Mouse (Mus musculus) liver, embryonic 12.5 days (tissue): ENCODE measurements around the gene Haus6. TPM values are rescaled to one million over a fixed set of nuclear protein-coding genes. Genes with fewer than 3 reads are reported as not detected.

Experiments
- ATAC-seq: fragments of 200-750 bp; cut with Nextera tagmentation; 2 replicates; pipeline ENCODE4 v1.8.0; 2017; ENCODE audit warnings: moderate number of reproducible peaks, mild to moderate bottlenecking, moderate library complexity
- H3K27ac ChIP-seq: fragments of 300-500 bp; sonication (generic); 2 replicates; pipeline ENCODE4 v1.5.1; 2016; ENCODE audit warnings: mild to moderate bottlenecking
- H3K27me3 ChIP-seq: fragments of 300-500 bp; sonication (generic); replicated peaks from 2 replicates; pipeline ENCODE4 v1.6.1; 2016; ENCODE audit warnings: mild to moderate bottlenecking, moderate library complexity
- H3K36me3 ChIP-seq: fragments of 300-500 bp; sonication (generic); 2 replicates; pipeline ENCODE4 v1.6.1; 2016; ENCODE audit warnings: mild to moderate bottlenecking, moderate library complexity
- H3K4me1 ChIP-seq: fragments of 300-500 bp; sonication (generic); 2 replicates; pipeline ENCODE4 v1.6.1; 2016
- H3K4me2 ChIP-seq: fragments of 300-500 bp; sonication (generic); 2 replicates; pipeline ENCODE4 v1.6.1; 2016; ENCODE audit warnings: mild to moderate bottlenecking, moderate library complexity
- H3K4me3 ChIP-seq: fragments of 300-500 bp; sonication (generic); 2 replicates; pipeline ENCODE4 v1.5.1; 2016; ENCODE audit warnings: mild to moderate bottlenecking, moderate library complexity
- H3K9ac ChIP-seq: fragments of 300-500 bp; sonication (generic); 2 replicates; pipeline ENCODE4 v1.6.1; 2016; ENCODE audit warnings: mild to moderate bottlenecking, moderate library complexity
- H3K9me3 ChIP-seq: fragments of 300-500 bp; sonication (generic); replicated peaks from 2 replicates; pipeline ENCODE4 v1.6.1; 2016; ENCODE audit warnings: mild to moderate bottlenecking, moderate library complexity
- WGBS: fragments of 180-500 bp; shearing (Covaris S2); methylation state at CpG from one replicate; pipeline ENCODE4 v1.1.7; 2016; ENCODE audit not compliant: insufficient replicate concordance; 5-methylcytosine and 5-hydroxymethylcytosine counted together
- polyA plus RNA-seq: library from polyadenylated mRNA; unstranded; fragments of >200 nt; fragmentation: Nextera tagmentation; extraction: Ambion mirVana; gene quantifications from 2 replicates; pipeline ENCODE4 v1.2.1, GENCODE M21; 2016

The Haus6 gene
- polyA plus RNA-seq, 1 experiment from 2014 or later: 20.4 TPM

- 76% methylated on average over 3 of the region's 3 CpGs for WGBS
- Histone ChIP-seq H3K27me3 (0 out of 2 replicates have a peak, but pooled peaks cover 12% of the 10 kb centered on the region), H3K27ac (no peak overlapping the region), H3K9me3 (no peaks in the 10 kb centered on the region), H3K9ac (no peak overlapping the region), H3K4me2 (no peak overlapping the region), H3K4me3 (no peak overlapping the region), H3K36me3 (no peaks in the 10 kb centered on the region), H3K4me1 (peaks cover 8% of the 10 kb centered on the region)
- no peak for ATAC-seq
These were observed 50.8 kb downstream of the Haus6 start for GRCm38 (mm10) chr4:86561061-86561460.

- WGBS: 58% methylated on average over 4 of the region's 4 CpGs
- ATAC-seq: no peak
These were observed 52.8 kb downstream of the Haus6 start for GRCm38 (mm10) chr4:86559006-86559405.

GRCm38 (mm10) chr4:86558228-86558627 lies 53.6 kb downstream of the Haus6 start, which contains the start of gene Saxo1:
Gene Saxo1, minus strand, starts transcription at chr4:86558328.
- Histone ChIP-seq H3K27ac (no peak within 1 kb of the TSS), H3K27me3 (0 out of 2 replicates have a peak, but pooled peaks cover 12% of the 10 kb centered on the region), H3K4me1 (no peaks in the 10 kb centered on the region), H3K4me3 (no peak within 1 kb of the TSS), H3K9ac (no peak within 1 kb of the TSS), H3K36me3 (no peaks in the 10 kb centered on the region), H3K4me2 (no peak within 1 kb of the TSS), H3K9me3 (no peaks in the 10 kb centered on the region)
- ATAC-seq: no peak
- WGBS: 73% methylated on average over 7 of the region's 7 CpGs

More at GRCm38 (mm10) chr4:86559006-86559405, 52.8 kb downstream of the Haus6 start:
- Histone ChIP-seq H3K4me3 (no peak overlapping the region), H3K4me2 (no peak overlapping the region), H3K4me1 (no peaks in the 10 kb centered on the region), H3K9me3 (no peaks in the 10 kb centered on the region), H3K36me3 (no peaks in the 10 kb centered on the region), H3K9ac (no peak overlapping the region), H3K27ac (no peak overlapping the region), H3K27me3 (0 out of 2 replicates have a peak, but pooled peaks cover 12% of the 10 kb centered on the region)

- H3K27me3 ChIP-seq: 0 out of 2 replicates have a peak, but pooled peaks cover 12% of the 10 kb centered on the region
- H3K27ac ChIP-seq: no peak overlapping the region
- no peak overlapping the region for H3K4me3 ChIP-seq
- H3K36me3 ChIP-seq: no peaks in the 10 kb centered on the region
- H3K4me1 ChIP-seq: no peaks in the 10 kb centered on the region
- H3K4me2 ChIP-seq: no peak overlapping the region
- no peak for ATAC-seq
- no peaks in the 10 kb centered on the region for H3K9me3 ChIP-seq
- no peak overlapping the region for H3K9ac ChIP-seq
- WGBS: 74% methylated on average over 7 of the region's 7 CpGs
These were observed 54.5 kb downstream of the Haus6 start for GRCm38 (mm10) chr4:86557371-86557770.

GRCm38 (mm10) chr4:86555035-86555707 lies 56.7 kb downstream of the Haus6 start:
- 20% methylated on average over 6 of the region's 6 CpGs for WGBS

GRCm38 (mm10) chr4:86548332-86548731 lies 63.5 kb downstream of the Haus6 start:
- Histone ChIP-seq H3K27me3 (no peaks in the 10 kb centered on the region), H3K9ac (no peak overlapping the region), H3K36me3 (no peaks in the 10 kb centered on the region), H3K4me3 (no peak overlapping the region), H3K4me1 (no peaks in the 10 kb centered on the region), H3K4me2 (no peak overlapping the region), H3K27ac (no peak overlapping the region), H3K9me3 (no peaks in the 10 kb centered on the region)
- whole genome bisulfite sequencing: 40% methylated on average over 9 of the region's 9 CpGs
- no peak for ATAC-seq

More at GRCm38 (mm10) chr4:86555035-86555707, 56.7 kb downstream of the Haus6 start:
- H3K4me3 ChIP-seq: no peak overlapping the region
- H3K36me3 ChIP-seq: no peaks in the 10 kb centered on the region
- H3K4me1 ChIP-seq: no peaks in the 10 kb centered on the region
- no peak for ATAC-seq
- no peak overlapping the region for H3K9ac ChIP-seq
- 0 out of 2 replicates have a peak, but pooled peaks cover 12% of the 10 kb centered on the region for H3K27me3 ChIP-seq
- H3K4me2 ChIP-seq: no peak overlapping the region
- H3K27ac ChIP-seq: no peak overlapping the region
- H3K9me3 ChIP-seq: no peaks in the 10 kb centered on the region

- no peaks in the 10 kb centered on the region for H3K27me3 ChIP-seq
- 48% methylated on average over 5 of the region's 5 CpGs for WGBS
- H3K4me2 ChIP-seq: no peak overlapping the region
- no peaks in the 10 kb centered on the region for H3K36me3 ChIP-seq
- no peaks in the 10 kb centered on the region for H3K4me1 ChIP-seq
- no peaks in the 10 kb centered on the region for H3K9me3 ChIP-seq
- ATAC-seq: no peak
- H3K27ac ChIP-seq: no peak overlapping the region
- no peak overlapping the region for H3K4me3 ChIP-seq
- H3K9ac ChIP-seq: no peak overlapping the region
These were observed 66.2 kb downstream of the Haus6 start for GRCm38 (mm10) chr4:86545615-86546014.

- Histone ChIP-seq H3K27ac (no peak overlapping the region), H3K27me3 (no peaks in the 10 kb centered on the region), H3K9me3 (no peaks in the 10 kb centered on the region), H3K4me3 (no peak overlapping the region), H3K4me1 (no peaks in the 10 kb centered on the region), H3K36me3 (no peaks in the 10 kb centered on the region), H3K9ac (no peak overlapping the region), H3K4me2 (no peak overlapping the region)
- WGBS: 71% methylated on average over 3 of the region's 3 CpGs
- ATAC-seq: no peak
These were observed 67.9 kb downstream of the Haus6 start for GRCm38 (mm10) chr4:86543999-86544398.

- H3K36me3 ChIP-seq: no peaks in the 10 kb centered on the region
- H3K27me3 ChIP-seq: no peaks in the 10 kb centered on the region
- H3K4me2 ChIP-seq: no peak overlapping the region
- 73% methylated on average over 1 of the region's 1 CpGs for WGBS
- no peaks in the 10 kb centered on the region for H3K4me1 ChIP-seq
- no peak overlapping the region for H3K4me3 ChIP-seq
- ATAC-seq: no peak
- no peak overlapping the region for H3K27ac ChIP-seq
- no peak overlapping the region for H3K9ac ChIP-seq
- H3K9me3 ChIP-seq: no peaks in the 10 kb centered on the region
These were observed 70.3 kb downstream of the Haus6 start for GRCm38 (mm10) chr4:86541573-86541972.

- no peak overlapping the region for H3K27ac ChIP-seq
- H3K4me1 ChIP-seq: no peaks in the 10 kb centered on the region
- no peaks in the 10 kb centered on the region for H3K9me3 ChIP-seq
- H3K4me2 ChIP-seq: no peak overlapping the region
- ATAC-seq: no peak
- WGBS: 69% methylated on average over 5 of the region's 5 CpGs
- no peaks in the 10 kb centered on the region for H3K27me3 ChIP-seq
- no peak overlapping the region for H3K4me3 ChIP-seq
- no peaks in the 10 kb centered on the region for H3K36me3 ChIP-seq
- no peak overlapping the region for H3K9ac ChIP-seq
These were observed 72.9 kb downstream of the Haus6 start for GRCm38 (mm10) chr4:86538936-86539335.

- no peak for ATAC-seq
- H3K36me3 ChIP-seq: no peaks in the 10 kb centered on the region
- WGBS: 17% methylated on average over 4 of the region's 4 CpGs
- no peak overlapping the region for H3K9ac ChIP-seq
- H3K9me3 ChIP-seq: no peaks in the 10 kb centered on the region
- H3K4me2 ChIP-seq: no peak overlapping the region
- no peaks in the 10 kb centered on the region for H3K27me3 ChIP-seq
- no peak overlapping the region for H3K4me3 ChIP-seq
- H3K4me1 ChIP-seq: no peaks in the 10 kb centered on the region
- no peak overlapping the region for H3K27ac ChIP-seq
These were observed 73.9 kb downstream of the Haus6 start for GRCm38 (mm10) chr4:86537972-86538371.

GRCm38 (mm10) chr4:86534091-86534481 lies 77.8 kb downstream of the Haus6 start:
- no peak overlapping the region for H3K4me2 ChIP-seq
- no peak overlapping the region for H3K9ac ChIP-seq
- no peak overlapping the region for H3K4me3 ChIP-seq
- H3K27ac ChIP-seq: no peak overlapping the region
- WGBS: 70% methylated on average over 5 of the region's 5 CpGs
- H3K4me1 ChIP-seq: no peaks in the 10 kb centered on the region
- no peaks in the 10 kb centered on the region for H3K27me3 ChIP-seq
- H3K36me3 ChIP-seq: no peaks in the 10 kb centered on the region
- ATAC-seq: no peak
- no peaks in the 10 kb centered on the region for H3K9me3 ChIP-seq
